Mouse (Mus musculus): Measurements from ENCODE around the gene Zswim8.

Gene Zswim8

GRCm38 (mm10) chr14:20707201-20708190, at the start of gene Zswim8:
Zswim8 (plus strand) TSS chr14:20707552.
- DNase-seq = peak; percentile 85 to 89

DNA sequence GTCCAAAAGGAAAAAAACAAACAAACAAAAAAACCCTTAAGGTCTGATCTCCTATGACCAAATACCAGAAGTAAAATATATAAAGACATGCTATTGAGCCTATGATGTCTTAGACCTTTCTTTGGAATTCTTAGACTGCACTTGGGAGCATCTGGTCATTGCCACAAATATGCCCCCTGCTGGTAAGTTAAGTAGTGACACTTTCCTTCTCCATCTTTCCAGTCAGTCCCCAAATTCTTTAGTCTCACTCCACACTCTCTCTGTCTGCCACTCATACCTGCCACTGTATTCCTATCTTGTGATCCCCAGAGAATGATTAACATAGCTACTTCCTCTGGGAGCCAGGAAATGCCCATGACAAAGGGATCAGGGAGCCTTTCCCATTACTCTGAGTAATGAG, 49.0 kb upstream of the Zswim8 start:
- peak in 1 of 2 experiments; percentile 36 for DNase-seq

DNA sequence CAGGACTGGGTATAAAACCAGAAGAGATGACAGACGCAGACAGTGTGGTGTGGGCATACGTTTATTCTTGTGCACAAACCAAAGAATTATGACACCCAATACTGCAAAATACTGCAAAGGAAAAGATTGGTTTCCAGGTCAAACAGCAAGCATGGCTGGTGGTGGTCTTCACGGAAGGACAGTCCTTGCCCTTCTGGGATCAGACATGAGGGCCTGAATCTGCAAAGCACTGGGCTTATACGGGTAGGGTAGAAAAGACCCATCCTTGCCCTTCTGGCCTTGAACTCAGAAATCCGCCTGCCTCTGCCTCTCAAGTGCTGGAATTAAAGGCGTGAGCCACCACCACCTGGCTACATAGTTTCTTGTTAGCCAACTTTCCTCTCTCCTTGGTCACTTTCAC, 48.5 kb upstream of the Zswim8 start:
- no peak for DNase-seq

DNA sequence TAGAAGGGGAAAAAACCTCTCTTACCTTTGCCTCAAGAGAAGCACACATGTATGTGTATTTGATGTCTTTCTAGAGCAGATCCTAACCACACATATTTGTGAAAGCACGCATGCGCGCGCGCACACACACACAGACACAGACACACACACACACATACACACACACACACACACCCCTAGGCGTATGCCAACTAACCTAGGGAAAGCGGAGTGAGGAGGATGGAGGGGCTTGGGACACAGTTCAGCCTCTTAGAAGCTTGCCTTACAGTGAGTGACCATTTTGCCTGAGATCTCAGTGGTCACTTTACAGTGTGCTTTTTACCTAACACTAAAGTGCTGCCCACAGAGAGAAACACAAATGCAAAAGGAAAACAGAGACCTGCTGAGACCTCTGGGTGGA, 47.7 kb upstream of the Zswim8 start:
- DNase-seq = no peak

- DNase-seq = peak; percentile 95 to 96
Observed at GRCm38 (mm10) chr14:20660827-20661660, 46.3 kb upstream of the Zswim8 start.

DNA sequence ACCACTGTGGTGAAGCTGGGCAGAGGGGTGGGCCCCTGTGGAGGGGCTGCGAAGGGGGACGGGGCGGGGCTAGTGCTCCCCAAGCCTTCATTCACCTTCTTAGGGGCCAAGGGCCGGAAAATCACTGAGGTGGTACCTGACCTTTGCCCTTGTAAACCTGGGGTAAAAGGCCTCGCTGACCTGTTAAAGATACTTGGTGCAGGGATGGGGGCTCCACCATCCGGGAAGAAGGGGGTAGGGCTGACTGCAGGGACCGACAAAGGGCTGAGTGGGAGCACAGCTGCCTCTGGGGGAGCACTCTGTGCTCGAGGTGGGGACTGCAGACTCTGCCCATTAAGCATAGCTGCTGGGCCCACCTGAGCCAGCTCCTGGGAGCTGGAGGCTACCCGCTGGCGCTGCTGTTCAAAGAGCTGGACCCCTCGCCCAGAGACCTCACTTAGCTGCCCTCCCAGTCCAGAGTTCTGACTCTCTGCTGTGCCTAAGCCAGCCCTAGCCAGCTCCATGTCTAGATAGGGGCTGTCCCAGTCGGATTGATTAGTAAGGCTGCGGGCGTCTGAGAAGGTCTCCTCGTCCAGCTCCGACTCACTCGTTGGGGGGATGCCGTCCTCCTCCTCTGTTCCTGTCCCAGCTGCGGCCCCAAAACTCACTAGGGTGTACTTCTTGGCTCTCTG, 45.6 kb upstream of the Zswim8 start:
- DNase-seq = peak; percentile 63 to 66

DNA sequence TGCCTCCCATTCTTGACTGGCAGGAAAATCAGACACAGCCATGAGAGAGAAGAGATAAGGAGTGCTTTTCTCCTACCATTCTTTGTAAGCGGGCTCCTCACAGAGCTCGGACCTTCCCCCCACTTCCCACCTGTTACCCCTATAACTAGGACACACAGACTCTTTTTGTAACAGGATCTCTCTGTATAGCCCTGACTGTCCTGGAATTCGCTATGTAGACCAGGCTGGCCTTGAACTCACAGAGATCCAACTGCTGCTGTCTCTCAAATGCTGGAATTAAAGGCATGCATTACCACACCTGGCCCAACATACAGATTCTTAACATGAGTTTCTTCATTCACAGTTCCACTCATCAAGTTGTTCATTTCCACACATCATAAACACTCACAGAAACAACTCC, 44.6 kb upstream of the Zswim8 start:
- DNase-seq = no peak

GRCm38 (mm10) chr14:20663601-20664000, 43.8 kb upstream of the Zswim8 start:
- DNase-seq = no peak

- DNase-seq = no peak
Observed at GRCm38 (mm10) chr14:20664436-20664835, 42.9 kb upstream of the Zswim8 start.

- DNase-seq = no peak
Observed at GRCm38 (mm10) chr14:20667469-20667868, 39.9 kb upstream of the Zswim8 start.

GRCm38 (mm10) chr14:20668154-20668810, 39.1 kb upstream of the Zswim8 start, which contains the start of gene Synpo2l:
Synpo2l (minus strand) TSS chr14:20668354.
- peak; percentile 76 to 81 for DNase-seq

- peak; percentile 49 to 78 for DNase-seq
Observed at GRCm38 (mm10) chr14:20672990-20673389, 34.4 kb upstream of the Zswim8 start.

GRCm38 (mm10) chr14:20673735-20674063, 33.7 kb upstream of the Zswim8 start:
- DNase-seq = peak; percentile 78 to 87

GRCm38 (mm10) chr14:20674064-20674833, 33.1 kb upstream of the Zswim8 start, which contains the start of gene Sec24c:
Sec24c (plus strand) TSS chr14:20674308.
- peak; percentile 95 to 96 for DNase-seq

DNA sequence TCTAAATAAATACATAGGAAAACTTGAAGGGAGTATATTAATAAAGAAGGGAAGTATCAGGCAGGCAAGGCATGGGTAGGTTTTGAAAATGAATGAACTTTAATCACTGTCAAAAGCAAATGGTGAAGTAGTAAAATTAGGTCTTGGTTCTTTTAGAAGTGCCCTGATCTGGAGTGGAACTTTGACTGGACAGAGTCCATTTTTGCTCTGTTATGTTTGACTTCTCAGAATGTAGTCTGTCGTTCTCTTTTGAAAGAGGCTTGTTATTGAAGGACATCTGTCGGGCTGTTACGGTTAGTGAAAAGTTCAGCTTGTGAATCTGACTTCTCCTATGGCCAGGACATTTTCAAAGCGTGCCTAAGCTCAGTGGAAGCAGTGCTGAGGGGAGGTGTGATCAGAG, 29.4 kb upstream of the Zswim8 start:
- DNase-seq = no peak

- no peak for DNase-seq
Observed at GRCm38 (mm10) chr14:20681742-20682141, 25.6 kb upstream of the Zswim8 start.

DNA sequence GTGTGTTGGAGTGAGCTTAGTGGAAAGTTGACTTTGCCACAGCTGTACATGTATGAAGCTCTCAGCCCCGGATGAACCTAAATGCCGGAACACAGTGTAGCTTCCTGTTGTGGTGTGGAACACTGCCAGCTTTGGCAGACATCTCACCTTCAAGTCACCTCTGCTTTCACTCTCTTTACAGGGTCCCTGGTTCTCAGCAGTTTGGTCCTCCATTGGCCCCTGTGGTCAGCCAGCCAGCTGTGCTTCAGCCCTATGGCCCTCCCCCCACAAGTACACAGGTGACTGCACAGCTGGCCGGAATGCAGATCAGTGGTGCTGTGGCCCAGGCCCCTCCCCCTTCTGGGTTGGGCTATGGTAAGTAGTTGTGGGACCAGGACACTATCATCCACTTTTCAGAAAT, 24.9 kb upstream of the Zswim8 start:
- peak; percentile 46 to 47 for DNase-seq

DNA sequence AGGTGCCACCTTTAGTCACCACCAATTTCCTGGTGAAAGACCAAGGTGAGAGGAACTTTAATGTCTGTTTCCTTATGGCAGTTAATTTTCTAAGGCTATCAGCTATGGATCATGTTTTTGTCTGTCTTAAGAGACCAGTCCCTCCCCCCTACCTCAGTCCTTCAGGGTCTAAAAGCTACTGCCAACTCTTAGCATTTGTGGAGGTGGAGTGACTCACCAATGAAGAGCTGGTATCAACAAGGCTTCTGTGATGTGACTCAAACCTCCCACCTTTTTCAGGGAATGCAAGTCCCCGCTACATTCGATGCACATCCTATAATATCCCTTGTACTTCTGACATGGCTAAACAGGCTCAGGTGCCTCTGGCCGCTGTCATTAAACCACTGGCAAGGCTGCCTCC, 20.8 kb upstream of the Zswim8 start:
- no peak for DNase-seq

DNA sequence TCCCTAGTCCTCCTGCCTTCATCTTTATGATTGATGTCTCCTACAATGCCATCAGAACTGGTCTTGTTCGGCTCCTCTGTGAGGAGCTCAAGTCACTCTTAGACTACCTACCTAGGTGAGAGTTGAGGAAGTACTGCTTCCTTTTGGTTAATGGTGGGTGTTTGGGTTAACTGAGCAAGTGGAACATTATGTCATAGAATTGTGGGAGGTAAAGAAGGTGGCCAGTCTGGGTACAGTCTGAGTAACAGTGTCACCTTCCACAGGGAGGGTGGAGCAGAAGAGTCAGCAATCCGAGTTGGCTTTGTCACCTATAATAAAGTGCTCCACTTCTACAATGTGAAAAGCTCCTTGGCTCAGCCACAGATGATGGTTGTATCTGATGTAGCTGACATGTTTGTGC, 18.3 kb upstream of the Zswim8 start:
- DNase-seq = no peak

- no peak for DNase-seq
Observed at GRCm38 (mm10) chr14:20691772-20692171, 15.6 kb upstream of the Zswim8 start.

DNA sequence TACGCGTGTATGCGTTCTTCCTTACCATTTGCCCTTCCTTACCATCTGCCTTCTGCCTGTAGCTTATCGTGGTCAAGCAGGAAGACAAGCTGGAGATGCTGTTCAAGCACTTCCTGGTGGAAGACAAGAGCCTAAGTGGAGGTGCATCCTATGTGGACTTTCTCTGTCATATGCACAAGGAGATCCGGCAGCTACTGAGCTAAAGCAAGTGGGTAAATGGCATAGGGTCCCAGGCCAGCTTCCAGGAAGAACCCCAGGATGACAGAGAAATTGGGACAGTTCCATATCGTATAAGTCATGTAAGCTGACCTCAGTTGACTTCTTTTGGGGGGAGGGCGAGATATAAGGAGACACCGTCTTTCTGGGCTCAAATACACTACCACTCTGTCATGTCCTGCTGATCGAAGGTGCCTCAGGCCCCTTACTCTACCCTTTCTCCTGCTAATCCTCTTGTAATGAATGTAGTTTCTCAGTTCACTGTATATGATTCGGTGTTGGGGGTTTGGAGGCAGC, 13.7 kb upstream of the Zswim8 start:
- DNase-seq = no peak

Data from kidney, adult 8-10 months (tissue).